Mouse (Mus musculus): Measurements from ENCODE around the gene Lypla2.
"Not testable (repeated sequence)": the region's sequence is repeated elsewhere in the genome, so short reads cannot be mapped to it uniquely, and the experiment has no call there.

Lypla2 gene

DNA sequence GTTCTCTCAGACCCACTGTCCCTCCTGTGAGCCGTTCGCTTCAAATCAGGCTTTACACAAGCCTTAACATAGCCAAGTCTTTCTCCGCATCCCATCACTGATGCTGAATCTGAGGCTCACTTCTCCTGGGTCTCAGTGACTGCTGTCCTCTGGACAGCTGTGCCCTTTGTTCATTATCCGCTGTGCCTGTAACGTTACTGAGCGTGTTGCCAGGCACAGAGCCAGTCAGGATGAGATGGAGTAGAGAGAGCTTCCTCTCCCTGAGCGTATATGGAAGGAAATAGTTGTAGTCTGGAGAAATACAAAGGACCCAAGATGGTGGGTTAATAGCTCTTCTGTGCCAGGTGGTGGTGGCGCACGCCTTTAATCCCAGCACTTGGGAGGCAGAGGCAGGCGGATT, 23.0 kb downstream of the Lypla2 start:
- no peak for DNase-seq (ENCODE audit: low read depth)

DNA sequence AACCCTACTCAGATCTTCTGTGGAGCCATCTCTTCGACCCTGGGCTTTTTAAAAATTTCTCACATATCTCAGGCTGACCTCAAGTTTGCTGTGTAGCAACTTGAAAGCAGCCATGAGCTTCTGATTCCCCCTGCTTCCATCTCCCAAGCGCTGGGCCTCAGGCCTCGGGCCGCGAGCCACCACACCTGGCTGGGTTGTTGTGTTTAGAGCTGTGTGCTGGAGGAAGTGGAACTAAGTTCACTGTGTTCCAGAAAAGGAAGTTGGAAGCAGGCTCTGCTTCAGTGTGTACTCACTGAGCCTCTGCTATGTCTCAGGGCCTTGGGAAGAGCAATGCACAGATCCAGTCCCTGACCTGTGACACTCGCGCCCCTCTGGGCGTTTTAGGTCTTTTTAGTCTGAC, 24.3 kb downstream of the Lypla2 start:
- no peak for DNase-seq (ENCODE audit: low read depth)

DNA sequence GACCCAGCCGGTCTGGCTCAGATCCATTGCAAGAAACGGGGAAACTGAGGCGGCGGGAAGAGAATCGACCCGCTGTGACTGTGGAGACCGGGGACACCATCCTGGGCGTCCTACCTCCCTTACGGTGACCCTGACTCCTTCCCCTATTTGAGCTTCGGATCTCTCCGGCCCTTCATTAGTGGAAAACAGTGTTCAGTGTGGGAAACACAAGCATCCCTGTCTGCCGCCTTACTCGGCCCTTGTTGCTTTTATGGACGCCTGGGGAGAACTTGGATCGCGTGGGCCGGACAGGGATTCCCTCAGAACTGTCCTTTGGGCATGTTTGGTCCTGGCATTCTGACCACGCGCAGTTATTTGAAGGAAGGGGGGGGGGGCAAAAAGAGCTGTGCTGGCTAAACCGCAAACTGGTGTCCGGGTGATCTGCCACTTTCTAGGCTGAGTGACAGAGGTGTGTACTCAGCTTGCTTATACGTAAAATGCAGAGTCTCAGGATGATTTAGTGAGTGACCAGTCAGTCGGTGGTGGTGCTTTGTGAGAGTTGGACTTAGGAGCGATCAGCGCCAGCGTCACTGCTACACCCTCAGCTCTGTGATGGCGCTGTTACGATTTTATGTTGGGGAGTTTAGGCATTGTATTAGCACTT, 25.6 kb downstream of the Lypla2 start:
- DNase-seq (ENCODE audit: low read depth): no peak

DNA sequence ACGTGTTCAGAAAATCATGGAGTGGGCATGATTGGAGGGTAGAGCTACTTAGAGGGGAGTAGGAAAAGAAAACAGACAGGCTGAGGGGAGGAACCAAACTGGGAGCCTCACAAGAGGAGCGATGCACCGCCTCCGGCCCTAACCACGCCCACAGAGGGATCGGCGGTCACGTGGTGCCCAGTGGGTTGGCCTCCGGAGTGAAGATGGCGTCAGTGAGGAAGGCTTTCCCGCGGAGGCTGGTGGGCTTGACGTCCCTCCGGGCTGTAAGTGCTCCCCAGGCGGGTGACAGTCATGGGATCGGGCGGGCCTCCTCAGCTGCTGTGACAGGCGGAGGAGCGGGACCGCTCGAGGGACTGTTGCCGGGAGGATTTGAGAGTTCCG, 26.2 kb downstream of the Lypla2 start, which contains the start of gene Hmgcl:
Gene Hmgcl (plus strand): TSS at position 171 of the 381 bp plus-strand sequence.
- peak; percentile 95 for DNase-seq (ENCODE audit: low read depth)

DNA sequence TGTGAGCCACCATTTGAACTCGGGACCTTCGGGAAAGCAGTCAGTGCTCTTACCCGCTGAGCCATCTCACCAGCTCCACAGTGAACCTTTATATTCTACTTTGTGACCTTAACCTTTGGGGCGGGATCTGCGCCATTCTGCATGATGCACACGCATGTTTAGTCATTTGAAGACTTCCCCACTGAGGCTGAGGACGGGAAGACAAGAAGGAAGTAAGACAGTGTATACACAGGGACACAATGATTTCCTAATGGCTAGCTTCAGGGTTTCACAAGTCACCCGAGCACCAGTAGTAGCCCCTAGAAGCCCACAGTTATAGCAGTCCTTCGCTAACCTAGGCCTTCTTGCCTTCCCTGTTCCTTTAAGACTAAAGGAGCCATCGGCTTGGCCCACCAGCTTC, 26.7 kb downstream of the Lypla2 start:
- no peak for DNase-seq (ENCODE audit: low read depth)

- DNase-seq (ENCODE audit: low read depth): no peak
Measured at GRCm38 (mm10) chr4:135943389-135943788, 29.0 kb downstream of the Lypla2 start.

- no peak for DNase-seq (ENCODE audit: low read depth)
Measured at GRCm38 (mm10) chr4:135942193-135942592, 30.2 kb downstream of the Lypla2 start.

DNA sequence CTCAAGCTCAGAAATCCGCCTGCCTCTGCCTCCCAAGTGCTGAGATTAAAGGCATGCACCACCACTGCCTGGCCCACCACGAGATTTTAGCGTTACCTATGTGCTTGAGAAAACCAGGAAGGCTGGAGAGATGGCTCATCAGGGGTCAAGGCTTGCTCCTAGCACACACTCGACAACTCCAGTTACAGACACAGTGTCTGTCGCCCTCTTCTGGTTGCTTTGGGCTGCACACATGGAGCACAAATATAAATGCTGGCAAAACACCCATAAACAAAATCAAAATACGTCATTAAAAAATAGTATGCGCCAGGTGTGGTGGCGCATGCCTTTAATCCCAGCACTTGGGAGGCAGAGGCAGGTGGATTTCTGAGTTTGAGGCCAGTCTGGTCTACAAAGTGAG, 31.4 kb downstream of the Lypla2 start:
- DNase-seq (ENCODE audit: low read depth): not testable (repeated sequence)

DNA sequence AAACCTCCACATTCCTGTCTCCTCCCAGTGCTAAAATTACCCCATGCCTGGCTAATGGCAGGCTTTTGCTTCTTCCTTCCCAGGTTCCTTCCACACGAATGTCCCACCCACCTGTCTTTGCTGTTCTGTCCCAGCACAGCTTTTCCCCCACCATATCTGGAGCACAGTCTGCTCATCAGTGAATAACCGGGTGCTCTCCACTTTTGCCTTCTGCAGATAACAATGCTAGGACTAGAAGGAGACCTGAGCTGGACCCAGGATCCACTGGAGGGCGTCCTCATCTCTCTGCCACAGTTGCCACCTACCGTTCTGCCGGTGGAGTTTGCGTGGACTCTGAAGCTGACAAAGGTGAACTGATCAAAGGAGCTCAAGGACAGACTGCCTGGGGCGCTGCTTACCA, 33.6 kb downstream of the Lypla2 start:
- no peak for DNase-seq (ENCODE audit: low read depth)

DNA sequence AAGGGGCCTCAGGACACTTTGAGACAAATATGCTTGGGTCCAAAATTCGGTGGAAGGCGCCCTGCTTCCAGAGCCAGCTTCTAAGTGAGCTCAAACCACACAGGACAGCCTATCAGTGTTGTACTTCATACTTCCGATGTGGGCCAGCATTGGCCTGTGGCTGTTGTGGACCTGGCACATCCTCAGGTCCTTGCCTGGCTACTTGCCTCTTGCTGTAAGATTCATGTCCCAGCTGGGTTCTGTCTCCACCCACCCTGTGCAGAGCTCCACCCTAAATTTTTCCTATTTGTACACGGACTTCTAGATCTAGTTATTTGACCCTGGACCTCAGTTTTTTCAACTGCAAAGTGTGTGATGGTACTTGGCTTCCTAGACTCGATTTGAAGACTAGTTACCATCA, 36.9 kb downstream of the Lypla2 start:
- no peak for DNase-seq (ENCODE audit: low read depth)

DNA sequence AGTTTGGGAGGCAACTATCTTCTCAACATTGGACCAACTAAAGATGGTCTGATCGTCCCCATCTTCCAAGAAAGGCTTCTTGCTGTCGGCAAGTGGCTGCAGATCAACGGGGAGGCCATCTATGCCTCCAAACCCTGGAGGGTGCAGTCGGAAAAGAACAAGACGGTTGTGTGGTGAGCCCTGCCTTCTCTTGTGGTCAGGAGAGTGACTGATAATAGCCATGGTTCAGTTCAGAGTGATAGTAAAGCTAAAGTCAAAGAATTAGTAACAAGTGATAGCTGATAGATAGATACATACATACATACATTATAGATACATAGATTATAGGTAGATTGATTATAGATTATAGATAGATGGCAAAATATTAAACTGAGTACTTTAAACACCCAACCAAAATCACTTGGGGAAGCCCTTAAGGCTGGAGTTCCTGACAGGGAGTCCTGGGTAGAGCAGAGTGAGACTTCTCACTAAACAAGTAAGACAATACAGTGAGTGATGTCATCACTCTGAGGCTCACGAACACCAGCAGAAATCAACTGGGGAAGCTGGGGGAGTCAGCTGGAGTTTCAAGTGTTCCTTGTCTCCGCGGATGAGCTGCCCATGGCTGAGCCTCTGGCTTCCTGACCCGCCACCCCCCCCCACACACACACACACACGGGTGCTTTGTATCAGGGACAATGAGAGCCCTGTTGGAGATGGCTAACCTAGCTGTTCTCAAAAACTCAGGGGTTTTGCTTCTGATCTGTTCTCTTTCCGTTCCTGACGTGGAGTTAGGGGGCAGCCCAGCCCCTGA, 37.5 kb downstream of the Lypla2 start:
- no peak for DNase-seq (ENCODE audit: low read depth)

- no peak for DNase-seq (ENCODE audit: low read depth)
Measured at GRCm38 (mm10) chr4:135931832-135932231, 40.6 kb downstream of the Lypla2 start.

DNA sequence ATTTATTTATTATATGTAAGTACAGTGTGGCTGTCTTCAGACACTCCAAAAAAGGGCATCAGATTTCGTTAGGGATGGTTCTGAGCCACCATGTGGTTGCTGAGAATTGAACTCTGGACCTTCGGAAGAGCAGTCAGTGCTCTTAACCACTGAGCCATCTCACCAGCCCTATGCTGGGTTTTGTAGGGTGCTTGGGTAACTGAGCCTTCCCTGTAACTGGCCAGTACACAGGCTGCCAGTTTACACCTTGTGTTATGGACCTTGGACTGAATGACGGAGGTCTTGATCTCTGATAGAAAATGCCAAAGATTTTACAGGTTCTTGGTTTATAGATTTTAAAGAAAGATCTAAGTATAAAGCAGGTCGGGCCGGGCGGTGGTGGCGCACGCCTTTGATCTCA, 42.2 kb downstream of the Lypla2 start:
- no peak for DNase-seq (ENCODE audit: low read depth)

DNA sequence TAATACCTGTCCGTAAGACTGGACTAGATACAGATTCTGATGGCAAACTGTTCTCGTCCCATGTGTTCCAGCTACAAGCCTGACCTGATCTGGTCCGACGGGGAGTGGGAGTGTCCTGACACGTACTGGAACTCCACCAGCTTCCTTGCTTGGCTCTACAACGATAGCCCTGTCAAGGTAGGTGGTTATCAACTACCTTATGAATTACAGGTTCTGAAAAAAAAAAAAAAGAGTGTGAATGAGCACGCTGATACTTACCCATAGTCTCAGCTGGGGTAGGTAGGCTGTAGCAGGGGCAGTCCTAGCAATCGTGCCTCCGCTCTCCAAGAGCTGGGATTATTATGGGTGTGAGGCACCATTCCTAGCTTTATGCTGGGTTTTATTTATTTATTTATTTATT, 42.6 kb downstream of the Lypla2 start:
- no peak for DNase-seq (ENCODE audit: low read depth)

- DNase-seq (ENCODE audit: low read depth): no peak
Measured at GRCm38 (mm10) chr4:135929405-135929804, 43.0 kb downstream of the Lypla2 start.

GRCm38 (mm10) chr4:135928376-135928775, 44.0 kb downstream of the Lypla2 start:
- no peak for DNase-seq (ENCODE audit: low read depth)

DNA sequence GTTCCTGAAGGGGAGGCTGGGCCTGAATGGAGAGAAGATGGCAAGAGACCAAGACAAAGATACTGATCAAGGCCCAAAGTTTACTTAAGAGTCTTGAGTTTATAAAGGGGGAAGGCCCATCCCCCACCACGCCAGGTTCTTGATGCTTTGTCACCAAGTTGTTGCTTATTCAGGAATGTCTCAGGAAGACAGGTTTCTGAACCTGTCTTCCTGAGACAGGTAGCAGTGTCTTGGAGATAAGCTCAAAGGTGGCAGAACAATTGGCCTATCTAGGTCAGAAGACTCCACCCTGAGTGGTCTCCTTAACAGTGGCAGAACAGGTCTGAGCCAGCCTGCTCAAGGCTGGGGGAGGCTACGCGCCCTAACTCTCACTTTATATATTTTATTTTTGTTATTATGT, 45.6 kb downstream of the Lypla2 start:
- DNase-seq (ENCODE audit: low read depth): no peak

DNA sequence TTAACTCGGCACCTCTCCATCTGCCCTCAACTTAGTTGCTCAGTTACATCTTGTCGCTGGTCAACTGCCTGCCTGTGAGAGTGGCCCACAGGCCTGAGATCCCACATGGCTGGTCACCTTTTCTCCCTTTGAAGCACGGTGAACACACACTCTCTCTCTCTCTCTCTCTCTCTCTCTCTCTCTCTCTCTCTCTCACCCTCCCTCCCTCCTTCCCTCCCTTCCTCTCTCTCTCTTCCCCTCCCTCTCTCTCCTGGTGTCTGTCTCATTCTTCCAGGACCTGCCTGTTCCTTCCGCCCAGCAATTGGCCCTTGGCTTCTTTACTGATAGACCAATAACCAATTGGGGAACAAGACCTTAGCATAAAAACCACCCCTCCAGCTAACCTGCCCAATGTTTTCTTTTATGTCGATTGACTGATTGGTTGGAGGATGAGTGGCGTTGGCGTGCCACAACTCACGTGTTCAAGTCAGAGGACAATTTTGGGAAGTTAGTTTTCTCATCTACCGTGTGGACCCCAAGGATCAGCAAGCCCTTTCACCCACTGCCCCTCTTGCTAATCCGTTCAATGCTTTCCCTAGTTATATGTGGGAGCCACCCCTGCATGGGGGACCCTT, 46.1 kb downstream of the Lypla2 start:
- no peak for DNase-seq (ENCODE audit: low read depth)

- no peak for DNase-seq (ENCODE audit: low read depth)
Measured at GRCm38 (mm10) chr4:135925341-135925740, 47.1 kb downstream of the Lypla2 start.

- no peak for DNase-seq (ENCODE audit: low read depth)
Measured at GRCm38 (mm10) chr4:135924418-135924817, 48.0 kb downstream of the Lypla2 start.

DNA sequence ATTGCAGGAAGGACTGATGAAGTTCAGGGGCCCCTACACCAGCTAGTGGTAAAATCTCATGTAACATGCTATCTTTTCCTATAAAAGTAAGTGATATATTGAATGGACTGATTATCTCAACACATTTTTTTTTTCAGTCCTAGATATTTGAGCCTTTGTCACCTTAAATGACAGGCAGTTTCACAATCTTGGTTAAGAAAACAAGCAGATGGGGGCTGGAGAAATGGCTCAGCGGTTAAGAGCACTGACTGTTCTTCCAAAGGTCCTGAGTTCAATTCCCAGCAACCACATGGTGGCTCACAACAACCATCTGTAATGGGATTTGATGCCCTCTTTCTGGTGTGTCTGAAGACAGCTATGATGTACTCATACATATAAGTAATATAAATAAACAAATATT, 50.2 kb downstream of the Lypla2 start:
- DNase-seq (ENCODE audit: low read depth): no peak

DNA sequence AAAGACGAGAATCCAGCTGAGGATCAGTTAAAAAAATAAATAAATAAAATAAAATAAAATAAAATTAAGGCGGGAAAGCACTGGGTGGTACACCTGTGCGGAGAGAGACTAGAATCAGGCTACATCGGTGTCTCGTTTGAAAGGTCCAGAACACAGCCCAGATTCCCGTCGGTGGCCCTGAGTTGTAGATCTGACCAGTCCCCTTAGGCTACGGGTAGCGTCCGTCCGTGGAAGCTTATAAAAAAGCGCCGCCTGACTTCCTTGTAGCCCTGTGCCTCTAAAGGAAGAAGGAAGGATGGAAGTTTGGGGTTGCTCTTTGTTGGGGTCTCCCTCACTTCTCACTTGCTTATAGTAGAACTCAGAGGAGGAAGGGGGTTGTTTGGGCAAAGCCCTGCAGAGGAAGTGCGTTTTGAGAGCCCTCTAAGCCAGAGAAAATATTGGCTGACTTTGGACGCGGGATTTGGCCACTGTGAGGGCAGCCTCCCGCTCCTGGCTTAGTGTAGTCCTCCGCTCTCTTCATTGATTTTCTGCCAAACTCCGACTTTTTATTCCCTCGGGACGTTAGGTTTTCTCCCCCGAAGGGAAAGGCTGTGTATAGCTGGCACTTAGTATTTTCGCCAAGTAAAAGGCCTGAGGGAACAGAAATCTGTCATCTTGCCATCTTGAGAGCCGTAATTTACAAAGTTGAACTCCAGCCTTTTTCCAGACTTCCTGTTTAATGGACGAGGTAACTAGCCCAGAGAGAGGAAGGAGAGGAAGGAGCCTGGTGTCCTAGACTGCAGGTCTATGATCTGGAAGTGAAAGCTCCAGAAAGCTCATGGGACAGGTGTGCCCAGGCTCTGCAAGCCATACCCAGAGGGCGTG, 50.9 kb downstream of the Lypla2 start:
- no peak for DNase-seq (ENCODE audit: low read depth)
